Mouse (Mus musculus) intestine, postnatal 0 days (tissue): Measurements from ENCODE around the gene Kctd15. TPM values are rescaled to one million over a fixed set of nuclear protein-coding genes. Genes with fewer than 3 reads are reported as not detected.

Source experiments
- ATAC-seq: fragments of 200-750 bp; cut with Nextera tagmentation; 2 replicates; pipeline ENCODE4 v1.8.0; 2017; ENCODE audit warnings: mild to moderate bottlenecking, moderate TSS enrichment, moderate library complexity
- H3K27ac ChIP-seq: fragments of 300-500 bp; sonication (generic); 2 replicates; pipeline ENCODE4 v1.5.1; 2014; ENCODE audit warnings: mild to moderate bottlenecking, low read depth, low read length, moderate library complexity
- H3K27me3 ChIP-seq: fragments of 300-500 bp; sonication (generic); replicated peaks from 2 replicates; pipeline ENCODE4 v1.6.1; 2014; ENCODE audit warnings: low read length, mixed read lengths; ENCODE audit not compliant: control insufficient read depth, insufficient read depth
- H3K36me3 ChIP-seq: fragments of 300-500 bp; sonication (generic); 2 replicates; pipeline ENCODE4 v1.6.1; 2014; ENCODE audit warnings: mild to moderate bottlenecking, moderate library complexity; ENCODE audit not compliant: control insufficient read depth, insufficient read depth
- H3K4me1 ChIP-seq: fragments of 300-500 bp; sonication (generic); replicated peaks from 2 replicates; pipeline ENCODE4 v1.6.1; 2014; ENCODE audit warnings: antibody characterized with exemption, low read length, mixed read lengths; ENCODE audit not compliant: control insufficient read depth, insufficient read depth
- H3K4me2 ChIP-seq: fragments of 300-500 bp; sonication (generic); replicated peaks from 2 replicates; pipeline ENCODE4 v1.6.1; 2014; ENCODE audit warnings: low read depth, mild to moderate bottlenecking, moderate library complexity
- H3K4me3 ChIP-seq: fragments of 300-500 bp; sonication (generic); 2 replicates; pipeline ENCODE4 v1.5.1; 2014; ENCODE audit warnings: low read depth, low read length
- H3K9ac ChIP-seq: fragments of 300-500 bp; sonication (generic); 2 replicates; pipeline ENCODE4 v1.6.1; 2014; ENCODE audit warnings: mild to moderate bottlenecking, low read depth, low read length
- H3K9me3 ChIP-seq: fragments of 300-500 bp; sonication (generic); 2 replicates; pipeline ENCODE4 v1.6.1; 2016; ENCODE audit warnings: mixed run types; ENCODE audit not compliant: control insufficient read depth
- CTCF ChIP-seq: sonication (generic); IDR thresholded peaks from 2 replicates; pipeline ENCODE4 v1.5.1; 2016; ENCODE audit warnings: low read depth, mild to moderate bottlenecking, control low read depth, antibody characterized with exemption, moderate library complexity
- WGBS: fragments of 180-500 bp; shearing (Covaris S2); extraction: QIAGEN DNeasy Blood & Tissue Kit; methylation state at CpG from one replicate; pipeline ENCODE4 v1.1.7; 2014; 5-methylcytosine and 5-hydroxymethylcytosine counted together
- polyA plus RNA-seq: library from polyadenylated mRNA; unstranded; fragments of >200 nt; fragmentation: Nextera tagmentation; extraction: Ambion mirVana; gene quantifications from 2 replicates; pipeline ENCODE4 v1.2.1, GENCODE M21; 2015

Gene Kctd15
- polyA plus RNA-seq, 1 experiment from 2014 or later = 6.7 TPM

GRCm38 (mm10) chr7:34639798-34640197 is 16.7 kb downstream of the Kctd15 start:
- H3K36me3 ChIP-seq = peaks cover 32% of the 10 kb centered on the region
- ATAC-seq = no peak
- no peaks in the 10 kb centered on the region for H3K27me3 ChIP-seq
- H3K9ac ChIP-seq = no peak overlapping the region
- WGBS = 85% methylated on average over 11 of the region's 11 CpGs
- H3K4me2 ChIP-seq = no peak overlapping the region
- H3K4me3 ChIP-seq = no peak overlapping the region
- no peak overlapping the region for H3K27ac ChIP-seq
- H3K4me1 ChIP-seq = no peaks in the 10 kb centered on the region
- no peaks in the 10 kb centered on the region for H3K9me3 ChIP-seq
- TF ChIP-seq CTCF = no peak

GRCm38 (mm10) chr7:34636661-34637060 is 19.9 kb downstream of the Kctd15 start:
- Histone ChIP-seq H3K27ac (no peak overlapping the region), H3K9me3 (no peaks in the 10 kb centered on the region), H3K9ac (no peak overlapping the region), H3K27me3 (no peaks in the 10 kb centered on the region), H3K4me1 (no peaks in the 10 kb centered on the region), H3K4me3 (no peak overlapping the region), H3K36me3 (peaks cover 15% of the 10 kb centered on the region; the same call in 1 of the 2 replicates), H3K4me2 (no peak overlapping the region)
- no peak for ATAC-seq
- TF ChIP-seq CTCF = no peak
- 77% methylated on average over 4 of the region's 4 CpGs for WGBS

GRCm38 (mm10) chr7:34632966-34633742 is 23.4 kb downstream of the Kctd15 start:
- no peak for ATAC-seq
- no peak overlapping the region for H3K27ac ChIP-seq
- 0 out of 2 replicates have a peak, but pooled peaks cover 6% of the 10 kb centered on the region for H3K4me1 ChIP-seq
- no peaks in the 10 kb centered on the region for H3K9me3 ChIP-seq
- no peak overlapping the region for H3K4me2 ChIP-seq
- H3K27me3 ChIP-seq = no peaks in the 10 kb centered on the region
- no peaks in the 10 kb centered on the region for H3K36me3 ChIP-seq
- WGBS = 78% methylated on average over 10 of the region's 10 CpGs
- H3K9ac ChIP-seq = no peak overlapping the region
- H3K4me3 ChIP-seq = no peak overlapping the region
- TF ChIP-seq CTCF = no peak

GRCm38 (mm10) chr7:34630211-34631085 is 26.1 kb downstream of the Kctd15 start:
- WGBS = 1% methylated on average over 30 of the region's 34 CpGs
- TF ChIP-seq CTCF = peak; percentile 58
- Histone ChIP-seq H3K4me1 (0 out of 2 replicates have a peak, but pooled peaks cover 6% of the 10 kb centered on the region), H3K9ac (peak overlapping the region; percentile 45; the same call in 1 of the 2 replicates), H3K27me3 (no peaks in the 10 kb centered on the region), H3K4me3 (peak overlapping the region; percentile 39), H3K4me2 (peak overlapping the region; percentile 70), H3K27ac (0 out of 2 replicates have a peak overlapping the region, but pooled peaks have one; percentile 2), H3K9me3 (no peaks in the 10 kb centered on the region), H3K36me3 (no peaks in the 10 kb centered on the region)
- ATAC-seq = peak; percentile 84

GRCm38 (mm10) chr7:34629702-34630210 is 26.8 kb downstream of the Kctd15 start:
- peak overlapping the region; percentile 39 for H3K4me3 ChIP-seq
- H3K4me1 ChIP-seq = 0 out of 2 replicates have a peak, but pooled peaks cover 6% of the 10 kb centered on the region
- H3K4me2 ChIP-seq = peak overlapping the region; percentile 70
- TF ChIP-seq CTCF = no peak
- peak overlapping the region; percentile 45; the same call in 1 of the 2 replicates for H3K9ac ChIP-seq
- H3K27me3 ChIP-seq = no peaks in the 10 kb centered on the region
- 55% methylated on average over 8 of the region's 8 CpGs for WGBS
- no peaks in the 10 kb centered on the region for H3K36me3 ChIP-seq
- 0 out of 2 replicates have a peak overlapping the region, but pooled peaks have one; percentile 2 for H3K27ac ChIP-seq
- no peak for ATAC-seq
- no peaks in the 10 kb centered on the region for H3K9me3 ChIP-seq

GRCm38 (mm10) chr7:34620411-34620810 is 36.1 kb downstream of the Kctd15 start:
- Histone ChIP-seq H3K9me3 (no peaks in the 10 kb centered on the region), H3K4me2 (no peak overlapping the region), H3K27ac (no peak overlapping the region), H3K4me1 (no peaks in the 10 kb centered on the region), H3K9ac (no peak overlapping the region), H3K27me3 (no peaks in the 10 kb centered on the region), H3K4me3 (no peak overlapping the region), H3K36me3 (no peaks in the 10 kb centered on the region)
- no peak for ATAC-seq
- 52% methylated on average over 2 of the region's 2 CpGs for WGBS
- no peak for TF ChIP-seq CTCF
